Mouse (Mus musculus) megakaryocyte, embryonic 14.5 days (primary cell): ENCODE data around the gene Mbd3.
A peak's percentile ranks its signal among the peaks of the same experiment; 100 is the strongest.

Experiments
- FLI1 ChIP-seq: IDR thresholded peaks from 2 replicates; pipeline ENCODE4 v1.6.1; 2012; ENCODE audit warnings: low read length, inconsistent platforms, mixed read lengths
- GATA1 ChIP-seq: IDR thresholded peaks from 3 replicates; pipeline ENCODE4 v1.6.1; 2012; ENCODE audit warnings: mixed read lengths, low read length, inconsistent platforms, borderline replicate concordance

DNA sequence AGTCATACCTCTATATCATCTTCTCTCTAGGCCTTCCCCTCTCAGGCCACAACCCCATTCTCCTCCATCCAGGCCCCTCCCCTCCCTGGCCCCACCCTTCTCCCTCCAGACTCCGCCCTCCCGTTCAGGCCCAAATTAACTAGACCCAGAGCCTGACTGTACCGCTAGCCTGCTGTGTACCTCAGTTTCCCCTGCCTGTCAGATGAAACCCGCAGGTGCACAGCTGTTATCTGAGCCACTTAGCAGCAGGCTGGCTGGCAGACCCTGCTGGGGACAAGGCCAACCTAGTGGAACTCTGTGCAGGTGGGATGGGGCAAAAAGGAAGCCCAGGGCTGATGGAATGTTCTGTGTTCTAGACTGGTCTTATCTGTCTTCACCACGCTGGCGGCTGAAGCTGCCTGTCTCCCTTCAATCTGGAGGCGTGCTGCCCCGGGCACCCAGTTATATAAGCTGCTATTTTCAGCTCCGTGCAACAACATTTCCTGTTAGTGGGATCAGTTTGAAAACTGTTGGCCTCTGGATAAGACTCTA, 55.2 kb downstream of the Mbd3 start:
- TF ChIP-seq GATA1 (0 out of 3 replicates have a peak, but pooled peaks have one; percentile 34), FLI1 (no peak)
